Mouse (Mus musculus): Measurements from ENCODE around the gene Lamb1. TPM values are rescaled to one million over a fixed set of nuclear protein-coding genes. Genes with fewer than 3 reads are reported as not detected.

Gene Lamb1
- 34.0 and 34.3 TPM in 2 replicates for polyA plus RNA-seq (2012; rRNA removed)

DNA sequence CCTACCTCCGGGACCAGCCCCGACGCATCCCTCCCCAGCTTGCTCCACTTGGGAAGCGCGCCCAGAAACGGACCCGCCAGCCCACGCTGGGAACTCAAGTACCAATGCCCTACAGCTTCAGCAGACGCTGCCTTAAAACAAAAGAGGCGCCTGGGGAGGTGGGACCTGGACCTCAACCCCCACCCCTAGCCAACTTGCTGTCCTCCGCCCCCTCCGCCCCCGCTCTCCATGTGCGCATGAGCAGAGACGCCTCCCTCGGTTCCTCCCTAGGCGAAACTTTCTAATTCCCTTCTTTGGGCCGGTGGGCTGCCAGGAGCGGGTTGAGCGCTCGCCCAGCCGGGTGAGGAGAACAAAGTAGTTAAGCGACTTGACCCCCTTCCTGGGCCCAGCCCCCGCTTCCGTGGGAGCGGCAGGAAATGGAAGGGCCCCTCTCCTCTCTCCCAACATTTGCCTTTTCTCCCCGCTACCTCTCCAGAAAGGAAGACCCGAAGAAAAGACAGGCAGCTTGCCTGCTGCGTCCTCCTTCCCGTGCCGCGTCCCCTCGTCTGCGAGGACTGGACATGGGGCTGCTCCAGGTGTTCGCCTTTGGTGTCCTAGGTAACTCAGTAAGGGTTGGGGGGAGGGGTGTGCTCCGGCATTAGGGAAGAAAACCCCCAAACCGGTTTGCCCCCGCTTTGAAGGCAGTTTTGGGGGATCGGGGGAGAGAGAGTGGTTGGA lies at the start of gene Lamb1:
Gene Lamb1, plus strand, starts transcription at position 230 of the 717 bp plus-strand sequence.

GRCm38 (mm10) chr12:31240470-31240869 lies 24.6 kb upstream of the Lamb1 start, which contains the start of gene Gm6993:
Gm6993 (plus strand) TSS chr12:31240770.

DNA sequence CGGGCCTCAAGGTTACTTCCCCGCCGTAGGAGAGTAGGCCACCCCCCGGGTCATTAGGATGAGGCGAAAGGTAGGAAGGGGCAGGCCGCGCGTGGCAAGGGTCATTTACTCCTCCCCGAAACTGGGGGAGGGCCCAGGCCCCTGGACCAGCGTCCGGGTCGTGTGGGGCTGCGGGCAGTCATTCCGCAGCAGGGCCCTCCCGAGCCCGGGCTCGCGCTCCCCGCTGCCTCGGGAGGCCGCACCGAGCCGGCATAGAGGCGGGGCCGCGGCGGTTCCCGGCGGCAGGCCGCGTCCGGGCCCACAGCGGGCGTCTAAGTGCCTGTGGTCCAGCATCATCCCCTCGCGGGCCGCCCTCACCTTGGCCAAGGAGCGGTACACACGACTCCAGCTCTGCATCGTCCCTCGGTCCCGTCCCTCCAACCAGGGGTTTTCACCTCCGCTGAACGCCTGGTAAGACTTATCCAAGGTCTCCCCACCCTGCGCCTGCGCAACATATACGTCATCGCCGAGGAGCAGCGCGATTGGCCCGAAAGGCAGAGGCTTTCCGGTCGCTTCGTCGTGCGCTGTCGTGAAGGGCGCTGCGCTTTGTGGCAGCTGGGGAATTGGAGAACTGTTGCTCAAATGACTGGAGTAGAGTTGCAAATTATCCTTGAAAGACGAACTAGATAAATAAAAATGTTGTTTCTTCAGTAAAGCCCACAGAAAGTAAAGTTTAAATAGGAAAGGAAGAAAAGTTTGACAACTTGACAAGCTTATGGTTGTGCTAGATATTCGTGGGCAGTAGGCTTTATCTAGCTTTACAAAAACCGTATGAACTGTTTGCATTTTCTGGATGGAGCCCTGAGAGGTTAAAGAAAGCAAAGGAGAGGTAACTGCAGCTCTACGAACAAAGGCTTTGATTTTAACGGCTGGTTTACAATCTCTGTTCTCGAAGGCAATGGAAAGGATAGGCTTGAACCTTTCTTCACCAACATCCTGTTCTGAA lies 86.2 kb downstream of the Lamb1 start, which contains the start of gene Dld:
Gene Dld, minus strand, starts transcription at position 510 of the 985 bp plus-strand sequence.

Other genes with a start within 250 kb of the Lamb1 start
- 10.6 and 10.8 TPM in 2 replicates for gene Fam110c, start 191.4 kb upstream of the Lamb1 start, polyA plus RNA-seq (2012; rRNA removed)
- gene Gm6993, start 24.5 kb upstream of the Lamb1 start, polyA plus RNA-seq (2012; rRNA removed), result not detected in 2 replicates
- 9.1 and 11.1 TPM in 2 replicates for gene Dld, start 86.2 kb downstream of the Lamb1 start, polyA plus RNA-seq (2012; rRNA removed)
- 155 and 187 TPM in 2 replicates for gene Slc26a3, start 125.6 kb downstream of the Lamb1 start, polyA plus RNA-seq (2012; rRNA removed)
- 2.9 and 3.6 TPM in 2 replicates for gene Cbll1, start 234.4 kb downstream of the Lamb1 start, polyA plus RNA-seq (2012; rRNA removed)